Mouse (Mus musculus) hindbrain, embryonic 13.5 days (tissue): ENCODE results near the gene Hoxb13. TPM values are rescaled to one million over a fixed set of nuclear protein-coding genes. Genes with fewer than 3 reads are reported as not detected.

Experiments used
- ATAC-seq: fragments of 200-750 bp; cut with Nextera tagmentation; 2 replicates; pipeline ENCODE4 v1.8.0; 2017; ENCODE audit warnings: moderate TSS enrichment; ENCODE audit not compliant: low FRiP score
- H3K27ac ChIP-seq: fragments of 300-500 bp; sonication (generic); 2 replicates; pipeline ENCODE4 v1.5.1; 2015; ENCODE audit warnings: inconsistent platforms, mild to moderate bottlenecking, moderate library complexity
- H3K27me3 ChIP-seq: fragments of 300-500 bp; sonication (generic); 2 replicates; pipeline ENCODE4 v1.6.1; 2015; ENCODE audit warnings: mild to moderate bottlenecking, inconsistent platforms
- H3K36me3 ChIP-seq: fragments of 300-500 bp; sonication (generic); 2 replicates; pipeline ENCODE4 v1.6.1; 2015; ENCODE audit warnings: mild to moderate bottlenecking, inconsistent platforms
- H3K4me1 ChIP-seq: fragments of 300-500 bp; sonication (generic); replicated peaks from 2 replicates; pipeline ENCODE4 v1.6.1; 2015; ENCODE audit warnings: inconsistent platforms
- H3K4me2 ChIP-seq: fragments of 300-500 bp; sonication (generic); 2 replicates; pipeline ENCODE4 v1.6.1; 2015; ENCODE audit warnings: inconsistent platforms, mild to moderate bottlenecking, moderate library complexity
- H3K4me3 ChIP-seq: fragments of 300-500 bp; sonication (generic); 2 replicates; pipeline ENCODE4 v1.5.1; 2015; ENCODE audit warnings: mild to moderate bottlenecking, inconsistent platforms
- H3K9ac ChIP-seq: fragments of 300-500 bp; sonication (generic); 2 replicates; pipeline ENCODE4 v1.6.1; 2015; ENCODE audit warnings: mild to moderate bottlenecking, inconsistent platforms
- H3K9me3 ChIP-seq: fragments of 300-500 bp; sonication (generic); 2 replicates; pipeline ENCODE4 v1.6.1; 2016; ENCODE audit warnings: inconsistent platforms
- WGBS: fragments of 180-500 bp; shearing (Covaris S2); methylation state at CpG from one replicate; pipeline ENCODE4 v1.1.7; 2015; 5-methylcytosine and 5-hydroxymethylcytosine counted together
- polyA plus RNA-seq: library from polyadenylated mRNA; unstranded; fragments of >200 nt; fragmentation: Nextera tagmentation; extraction: Ambion mirVana; gene quantifications from 2 replicates; pipeline ENCODE4 v1.2.1, GENCODE M21; 2015

The Hoxb13 gene
- polyA plus RNA-seq, 1 experiment from 2014 or later, result not detected

DNA sequence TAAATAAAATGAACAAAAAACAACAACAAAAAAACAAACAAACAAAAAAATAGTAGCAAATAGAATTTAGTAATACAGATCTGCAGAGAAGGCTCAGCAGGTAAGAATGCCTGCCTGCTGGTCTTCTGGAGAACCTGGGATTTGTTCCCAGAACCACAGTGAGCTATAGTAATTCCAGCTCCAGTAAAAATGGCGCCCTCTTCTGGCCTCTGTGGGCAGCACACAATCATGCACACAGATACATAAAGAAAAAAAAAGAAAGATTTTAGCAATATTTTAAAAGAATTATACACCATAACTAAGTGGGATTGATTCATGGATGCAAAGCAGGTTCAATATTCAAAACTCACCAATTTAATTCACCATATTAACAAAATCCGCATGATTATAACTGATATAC is 29.7 kb downstream of the Hoxb13 start:
- no peak overlapping the region for H3K4me3 ChIP-seq
- no peak for ATAC-seq
- no peak overlapping the region for H3K4me2 ChIP-seq
- peaks cover 28% of the 10 kb centered on the region for H3K27me3 ChIP-seq
- 39% methylated on average over 2 of the region's 2 CpGs for WGBS
- no peaks in the 10 kb centered on the region for H3K4me1 ChIP-seq
- no peaks in the 10 kb centered on the region; the same call in 1 of the 2 replicates for H3K9me3 ChIP-seq
- no peak overlapping the region for H3K27ac ChIP-seq
- H3K9ac ChIP-seq, result no peak overlapping the region
- no peaks in the 10 kb centered on the region for H3K36me3 ChIP-seq

- Histone ChIP-seq H3K4me1 (no peaks in the 10 kb centered on the region), H3K27me3 (peaks cover 34% of the 10 kb centered on the region; the same call in 1 of the 2 replicates), H3K36me3 (no peaks in the 10 kb centered on the region), H3K9ac (no peak overlapping the region), H3K27ac (no peak overlapping the region), H3K9me3 (no peaks in the 10 kb centered on the region; the same call in 1 of the 2 replicates), H3K4me2 (no peak overlapping the region), H3K4me3 (no peak overlapping the region)
- 90% methylated on average over 9 of the region's 9 CpGs for WGBS
- no peak for ATAC-seq
Measured at GRCm38 (mm10) chr11:96227676-96228075, 33.6 kb downstream of the Hoxb13 start.

DNA sequence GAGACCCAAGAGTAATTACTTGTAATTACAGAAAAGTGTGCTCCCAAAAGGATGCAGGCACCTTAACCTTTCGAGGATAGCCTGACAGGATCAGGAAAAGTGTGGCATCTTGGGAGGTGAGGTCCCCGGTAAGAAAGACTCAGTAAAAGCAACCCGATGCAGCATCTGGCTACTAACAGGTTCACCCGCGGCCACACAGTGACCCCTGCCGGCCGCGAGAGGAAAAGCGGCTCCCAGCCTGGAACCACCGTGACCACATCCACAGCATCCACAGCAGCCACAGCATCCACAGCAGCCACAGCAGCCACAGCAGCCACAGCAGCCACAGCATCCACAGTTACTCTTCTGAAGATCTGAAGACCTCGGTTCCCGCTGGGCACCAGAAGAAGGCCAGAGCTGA is 40.8 kb downstream of the Hoxb13 start:
- 2% methylated on average over 12 of the region's 12 CpGs for WGBS
- ATAC-seq, result no peak
- peaks cover 69% of the 10 kb centered on the region for H3K27me3 ChIP-seq

GRCm38 (mm10) chr11:96240211-96240610 is 46.1 kb downstream of the Hoxb13 start:
- peaks cover 63% of the 10 kb centered on the region for H3K27me3 ChIP-seq
- no peak for ATAC-seq
- WGBS, result 5% methylated on average over 7 of the region's 7 CpGs
- H3K9me3 ChIP-seq, result peaks cover 4% of the 10 kb centered on the region; the same call in 1 of the 2 replicates
- no peaks in the 10 kb centered on the region for H3K4me1 ChIP-seq
- H3K36me3 ChIP-seq, result no peaks in the 10 kb centered on the region
- H3K27ac ChIP-seq, result no peak overlapping the region
- no peak overlapping the region for H3K4me2 ChIP-seq
- H3K4me3 ChIP-seq, result no peak overlapping the region
- H3K9ac ChIP-seq, result no peak overlapping the region

More for the DNA sequence above, 40.8 kb downstream of the Hoxb13 start:
- H3K27ac ChIP-seq, result no peak overlapping the region
- H3K4me1 ChIP-seq, result no peaks in the 10 kb centered on the region
- H3K4me2 ChIP-seq, result no peak overlapping the region
- no peak overlapping the region for H3K4me3 ChIP-seq
- no peak overlapping the region for H3K9ac ChIP-seq
- H3K9me3 ChIP-seq, result peaks cover 4% of the 10 kb centered on the region; the same call in 1 of the 2 replicates
- H3K36me3 ChIP-seq, result no peaks in the 10 kb centered on the region

Other genes with a start within 250 kb of the Hoxb13 start
- 22.8 and 23.1 TPM in 2 replicates for gene Igf2bp1, start 188.4 kb upstream of the Hoxb13 start, polyA plus RNA-seq
- not detected in 2 replicates for gene Gip, start 169.8 kb upstream of the Hoxb13 start, polyA plus RNA-seq
- 138 and 141 TPM in 2 replicates for gene Snf8, start 159.4 kb upstream of the Hoxb13 start, polyA plus RNA-seq
- gene Ube2z, start 128.9 kb upstream of the Hoxb13 start, polyA plus RNA-seq, result 31.0 and 31.7 TPM in 2 replicates
- gene Atp5g1, start 118.6 kb upstream of the Hoxb13 start, polyA plus RNA-seq, result 530 and 549 TPM in 2 replicates
- not detected in 2 replicates for gene Calcoco2, start 82.4 kb upstream of the Hoxb13 start, polyA plus RNA-seq
- gene Ttll6, start 60.5 kb upstream of the Hoxb13 start, polyA plus RNA-seq, result 0.22 and 0.26 TPM in 2 replicates
- gene Hoxb9, start 77.1 kb downstream of the Hoxb13 start, polyA plus RNA-seq, result 4.8 and 7.2 TPM in 2 replicates
- gene Hoxb8, start 87.6 kb downstream of the Hoxb13 start, polyA plus RNA-seq, result 19.2 and 27.2 TPM in 2 replicates
- 21.5 and 33.2 TPM in 2 replicates for gene Hoxb7, start 92.3 kb downstream of the Hoxb13 start, polyA plus RNA-seq
- 81.9 and 132 TPM in 2 replicates for gene Hoxb6, start 98.2 kb downstream of the Hoxb13 start, polyA plus RNA-seq
- 196 and 216 TPM in 2 replicates for gene Hoxb5, start 109.0 kb downstream of the Hoxb13 start, polyA plus RNA-seq
- 9.5 and 11.3 TPM in 2 replicates for gene Hoxb4, start 124.0 kb downstream of the Hoxb13 start, polyA plus RNA-seq
- gene Hoxb3, start 129.0 kb downstream of the Hoxb13 start, polyA plus RNA-seq, result 11.9 and 14.5 TPM in 2 replicates
- 38.6 and 47.2 TPM in 2 replicates for gene Hoxb2, start 156.2 kb downstream of the Hoxb13 start, polyA plus RNA-seq
- gene Hoxb1, start 171.4 kb downstream of the Hoxb13 start, polyA plus RNA-seq, result 0.30 and 0.74 TPM in 2 replicates